30 mouse cellular contexts compared by ENCODE assay signal in genomic region chr3:107664641-107665040, GRCm38 (mm10). TPM values are rescaled to one million over a fixed set of nuclear protein-coding genes. Genes with fewer than 3 reads are reported as not detected.
"Had no signal": no experiment of that assay in that cellular context is flagged by ENCODE, and none has a peak within 500 bp of the region (broad histone marks: within the 10 kb centered on the region; RNA-seq: fewer than 3 reads in every experiment).

No protein-coding gene starts in this region.

- ATAC-seq: forebrain, postnatal 0 days; hindbrain, postnatal 0 days; intestine, embryonic 16.5 days; liver, embryonic 12.5 days had no signal

- H3K4me2 ChIP-seq: heart, embryonic 13.5 days; heart, embryonic 15.5 days; hindbrain, embryonic 13.5 days; hindbrain, embryonic 15.5 days; limb, embryonic 13.5 days; limb, embryonic 15.5 days; liver, embryonic 12.5 days had no signal

- H3K4me3 ChIP-seq: heart, embryonic 10.5 days; heart, embryonic 13.5 days; heart, embryonic 15.5 days; hindbrain, embryonic 13.5 days; hindbrain, embryonic 15.5 days; limb, embryonic 13.5 days; limb, embryonic 15.5 days; liver, embryonic 12.5 days had no signal

- H3K27ac ChIP-seq: heart, embryonic 10.5 days; heart, embryonic 13.5 days; heart, embryonic 15.5 days; hindbrain, embryonic 13.5 days; hindbrain, embryonic 15.5 days; hindbrain, postnatal 0 days; kidney, postnatal 0 days; limb, embryonic 13.5 days; limb, embryonic 15.5 days; liver, embryonic 12.5 days; liver, embryonic 14.5 days had no signal

- H3K4me1 ChIP-seq: heart, embryonic 10.5 days; heart, embryonic 13.5 days; heart, embryonic 15.5 days; hindbrain, embryonic 13.5 days; hindbrain, embryonic 15.5 days; limb, embryonic 13.5 days; limb, embryonic 15.5 days; liver, embryonic 12.5 days had no signal

- DNase-seq: forebrain, postnatal 0 days; gastrocnemius, postnatal 14 days; gastrocnemius, postnatal 36 days; heart, adult 18-20 months; heart, postnatal 14 days; heart, postnatal 36 days; layer of hippocampus, adult 9-11 months; layer of hippocampus, postnatal 36 days; left cerebral cortex, postnatal 4 days; lung, adult 18-20 months had no signal

- H3K9me3 ChIP-seq: heart, embryonic 10.5 days; heart, embryonic 13.5 days; heart, embryonic 15.5 days; hindbrain, embryonic 13.5 days; hindbrain, embryonic 15.5 days; limb, embryonic 13.5 days; limb, embryonic 15.5 days; liver, embryonic 12.5 days had no signal

- H3K27me3 ChIP-seq: heart, embryonic 13.5 days; heart, embryonic 15.5 days; hindbrain, embryonic 13.5 days; hindbrain, embryonic 15.5 days; limb, embryonic 13.5 days; limb, embryonic 15.5 days; liver, embryonic 12.5 days had no signal

- H3K9ac ChIP-seq: forebrain, postnatal 0 days; heart, embryonic 13.5 days; heart, embryonic 15.5 days; hindbrain, embryonic 13.5 days; hindbrain, embryonic 15.5 days; limb, embryonic 13.5 days; limb, embryonic 15.5 days; liver, embryonic 12.5 days; liver, embryonic 14.5 days had no signal

RNA-seq across cellular contexts. Expression of gene Gm10961, which starts 33.5 kb away (rescaled TPM):
- polyA plus RNA-seq: forebrain, postnatal 0 days; gonadal fat pad, adult 2 months; heart, embryonic 10.5 days; heart, embryonic 13.5 days; heart, embryonic 15.5 days; heart, postnatal 0 days; hindbrain, embryonic 11.5 days; hindbrain, embryonic 13.5 days; hindbrain, embryonic 15.5 days; hindbrain, postnatal 0 days; intestine, embryonic 14.5 days; intestine, embryonic 16.5 days; kidney, postnatal 0 days; large intestine, adult 2 months; limb, embryonic 11.5 days; limb, embryonic 13.5 days; limb, embryonic 15.5 days; liver, adult 2 months; liver, embryonic 12.5 days; liver, embryonic 14.5 days; liver, embryonic 16.5 days had no signal
